Mouse (Mus musculus): ENCODE results near the gene Scgb2b26.
"Not testable (repeated sequence)": the region's sequence is repeated elsewhere in the genome, so short reads cannot be mapped to it uniquely, and the experiment has no call there.

The Scgb2b26 gene

GRCm38 (mm10) chr7:33944940-33945339, at the start of gene Scgb2b26:
Scgb2b26 (minus strand) TSS chr7:33945040.
- DNase-seq (ENCODE audit: low read depth) = no peak

GRCm38 (mm10) chr7:33982281-33982680, 37.4 kb upstream of the Scgb2b26 start:
- not testable (repeated sequence) for DNase-seq (ENCODE audit: low read depth)

GRCm38 (mm10) chr7:33902982-33903381, 41.9 kb downstream of the Scgb2b26 start:
- no peak for DNase-seq (ENCODE audit: low read depth)

- no peak for DNase-seq (ENCODE audit: low read depth)
Observed at GRCm38 (mm10) chr7:33900803-33901202, 44.0 kb downstream of the Scgb2b26 start.

- no peak for DNase-seq (ENCODE audit: low read depth)
Observed at GRCm38 (mm10) chr7:33900007-33900406, 44.8 kb downstream of the Scgb2b26 start.
